Mouse (Mus musculus): ENCODE results near the gene Acacb.

DNA sequence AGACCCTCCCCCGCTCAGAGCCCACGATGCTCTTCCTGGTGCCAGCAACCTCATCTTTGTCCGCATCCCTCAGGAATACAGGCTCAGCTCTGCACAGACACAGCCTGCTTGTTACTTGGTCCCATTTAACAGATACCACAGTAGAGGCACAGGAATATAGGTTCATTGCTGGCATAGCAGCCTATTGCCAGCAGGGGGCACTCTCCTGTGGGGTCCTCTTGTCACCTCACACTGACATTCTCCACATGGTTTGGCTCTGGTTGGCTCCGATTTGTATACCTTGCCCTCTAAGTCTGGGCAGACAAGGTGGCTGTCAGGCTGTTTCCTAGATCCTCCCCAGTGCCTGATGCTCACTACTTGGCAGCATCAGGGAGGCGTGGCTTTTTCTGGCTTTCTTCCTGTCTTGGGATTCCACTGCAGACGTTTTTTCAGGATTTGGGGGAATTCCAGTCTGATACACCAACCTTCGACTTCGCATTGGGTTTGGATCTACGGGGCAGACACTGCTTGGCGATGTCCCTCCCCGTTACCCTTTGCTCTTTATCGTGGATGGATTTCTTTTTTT is 42.6 kb downstream of the Acacb start:
- TF ChIP-seq POLR2A (IDR thresholded peaks at IDR 0.05; ENCODE audit: borderline replicate concordance, control insufficient read depth, low read depth, low read length) (no peak), CTCF (IDR thresholded peaks at IDR 0.05; ENCODE audit: control insufficient read depth, insufficient read depth, low read length) (peak; percentile 35)
